Mouse (Mus musculus): ENCODE data around the gene Actr6.

DNA sequence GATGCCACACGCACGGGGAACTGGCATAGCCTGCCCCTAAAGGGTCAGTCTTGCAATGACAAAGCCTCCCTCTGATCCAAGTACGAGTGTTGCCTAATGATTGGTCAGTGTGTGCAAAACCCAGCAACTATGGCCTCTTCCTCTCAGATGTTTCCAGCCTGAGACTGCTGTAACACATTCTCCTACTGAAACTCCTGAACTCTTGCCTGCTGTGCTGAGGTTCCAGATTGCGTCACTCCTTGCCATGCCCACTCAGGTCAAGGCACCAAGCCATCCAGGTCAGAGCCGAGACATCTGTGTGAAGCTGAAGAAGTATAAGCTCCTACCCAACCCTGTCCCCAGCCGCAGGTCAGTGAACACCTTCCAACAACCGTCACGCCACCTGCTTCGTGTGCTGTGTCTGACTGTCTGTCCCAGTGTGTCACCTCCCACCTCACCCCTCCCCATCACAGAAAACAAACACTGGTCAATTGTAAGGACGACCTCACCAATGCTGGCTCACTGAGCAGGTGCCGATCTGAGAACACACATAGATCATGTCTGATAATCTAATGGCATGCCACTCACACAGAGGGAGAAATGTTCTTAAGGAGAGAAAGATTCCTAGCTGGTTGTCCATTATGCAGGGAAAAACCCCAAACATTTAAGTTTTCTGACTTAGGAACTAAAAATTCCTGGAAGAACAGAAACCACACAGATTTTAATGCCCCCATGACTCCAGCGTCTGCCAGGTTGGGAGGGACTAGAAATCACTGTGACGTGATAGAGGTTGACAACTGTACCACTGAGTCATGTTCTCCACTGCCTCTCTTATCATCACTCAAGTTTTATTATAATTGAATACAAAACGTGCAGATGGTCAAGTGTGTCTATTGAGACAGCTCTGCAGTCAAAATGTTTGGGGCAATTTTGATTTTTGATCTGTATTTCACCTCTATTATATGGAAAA, 9.6 kb downstream of the Actr6 start:
- TF ChIP-seq CTCF (IDR thresholded peaks at IDR 0.05; ENCODE audit: low read depth, low read length) (no peak), POLR2A (IDR thresholded peaks at IDR 0.05; ENCODE audit: extremely low read depth, insufficient read depth, low read length) (no peak)

Data from liver, adult 2 months (tissue).